Mouse (Mus musculus) mouse embryonic stem cell (cell line): ENCODE results near the gene Iqub.

Experiments used
- in situ Hi-C, 2 experiments: fragments of 300-500 bp; cut with MboI; formaldehyde crosslinking; loops; 1 replicate in 1 of 2; 3 replicates in 1 of 2; pipeline ENCODE4 v1.14.3; 2019 to 2020; ENCODE audit warnings: low sequenced_read_pairs in 2 of 2, low pct_unique_long_range_greater_than_20kb in 1 of 2, mixed read lengths in 1 of 2; ENCODE audit not compliant: unreplicated experiment in 1 of 2

Gene Iqub

GRCm38 (mm10) chr6:24514552-24515284 is at the start of gene Iqub:
Gene Iqub, minus strand, starts transcription at chr6:24515067.
- in situ Hi-C loops = no loop called here

DNA sequence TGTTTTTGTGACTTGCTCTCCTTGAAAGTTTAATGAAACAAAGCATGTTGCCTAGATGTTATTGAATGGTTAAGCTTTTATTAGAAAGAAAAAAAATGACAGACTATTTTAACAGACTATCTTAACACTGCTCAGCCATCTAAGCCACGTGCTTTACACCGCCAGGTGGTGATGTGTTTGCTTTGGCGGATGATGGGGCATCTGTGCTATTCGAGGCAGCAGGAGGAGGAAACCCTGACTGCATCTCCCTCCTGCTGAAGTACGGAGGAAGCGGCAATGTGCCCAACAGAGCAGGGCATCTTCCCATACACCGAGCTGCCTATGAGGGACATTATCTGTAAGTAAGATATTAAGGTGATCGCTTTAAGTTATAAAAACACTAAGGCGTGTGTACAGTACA is 49.2 kb upstream of the Iqub start:
- in situ Hi-C loops = no loop called here

DNA sequence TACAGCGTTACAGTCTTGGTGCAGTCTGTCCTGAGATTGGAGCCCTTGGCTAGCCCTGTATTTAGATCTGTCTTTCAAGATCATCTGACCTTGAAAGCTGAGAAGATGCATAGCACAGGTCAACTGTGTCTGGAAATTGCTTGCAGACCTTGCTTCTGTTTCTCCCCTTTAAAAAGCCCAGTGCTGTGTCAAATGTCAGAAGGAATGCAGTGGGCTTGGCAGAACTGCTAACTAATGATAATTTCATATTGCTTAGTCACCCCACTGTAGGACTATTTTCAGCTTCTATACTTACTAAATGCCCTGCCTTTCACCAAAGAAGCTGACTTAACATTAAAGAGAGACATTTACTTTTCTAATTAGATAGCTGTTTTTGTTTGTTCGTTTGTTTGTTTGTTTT is 40.6 kb upstream of the Iqub start:
- in situ Hi-C loops = no loop called here

GRCm38 (mm10) chr6:24554427-24555086 is 39.7 kb upstream of the Iqub start:
- in situ Hi-C loops = no loop called here

DNA sequence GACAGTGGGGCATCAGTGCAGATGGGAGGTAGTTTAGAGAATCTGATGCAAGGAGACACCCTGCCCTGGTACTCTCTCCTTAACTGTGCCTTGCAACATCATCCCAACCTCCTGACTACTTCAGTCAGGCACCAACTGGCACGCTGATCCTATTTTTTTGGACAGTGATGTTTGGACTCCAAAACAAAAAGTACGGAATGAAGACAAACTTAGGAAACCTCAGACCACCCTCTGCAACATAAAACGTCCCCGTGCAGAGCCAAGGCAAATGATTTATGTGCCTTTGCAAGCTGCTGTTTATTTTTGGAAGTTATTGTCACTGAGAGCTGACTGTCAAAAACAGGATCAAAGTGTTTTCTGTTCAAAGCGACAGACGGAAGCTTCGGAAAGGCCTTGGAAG is 37.2 kb upstream of the Iqub start:
- in situ Hi-C loops = no loop called here

GRCm38 (mm10) chr6:24549801-24550200 is 34.9 kb upstream of the Iqub start:
- in situ Hi-C loops = no loop called here

GRCm38 (mm10) chr6:24546716-24547420 is 32.0 kb upstream of the Iqub start:
- in situ Hi-C loops = no loop called here

GRCm38 (mm10) chr6:24543119-24543591 is 28.3 kb upstream of the Iqub start:
- in situ Hi-C loops = no loop called here

DNA sequence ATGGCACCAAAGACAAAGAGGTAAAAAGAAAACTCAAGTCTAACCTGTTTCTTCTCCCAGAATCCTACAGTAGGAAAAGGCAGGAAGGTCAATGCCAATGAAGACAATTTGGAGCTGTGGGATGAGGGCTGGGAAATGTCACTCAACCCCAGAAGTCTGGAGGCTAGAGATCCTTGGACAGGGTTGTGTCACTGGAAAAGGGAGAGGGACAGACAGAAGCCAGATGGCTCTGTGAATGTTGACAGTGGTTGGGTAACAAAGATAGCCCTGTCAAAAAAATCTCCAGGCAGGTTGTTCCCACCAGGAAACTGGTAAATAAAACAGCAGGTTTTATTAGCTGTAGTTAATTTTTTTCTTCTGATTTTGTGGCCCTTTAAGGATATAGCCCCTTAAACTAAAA is 27.5 kb upstream of the Iqub start:
- in situ Hi-C loops = no loop called here

DNA sequence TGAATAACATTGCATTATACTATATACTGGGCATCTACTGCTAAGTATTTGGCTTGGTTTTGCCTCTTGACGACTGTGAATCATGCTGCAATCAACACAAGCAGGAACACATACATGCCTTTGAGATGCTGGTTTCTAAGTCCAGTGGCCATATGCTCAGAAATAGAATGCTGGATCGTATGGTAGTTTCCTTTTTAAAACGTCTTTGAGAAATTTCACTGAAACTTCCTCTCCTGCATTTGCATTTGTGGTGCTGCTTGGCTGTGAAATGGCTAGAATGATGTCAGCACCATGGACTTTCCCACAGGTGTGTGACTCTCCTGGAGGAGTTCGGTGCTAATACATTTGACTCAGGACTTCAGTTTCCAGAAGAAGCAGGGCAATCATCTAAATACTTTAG is 25.2 kb upstream of the Iqub start:
- in situ Hi-C loops = no loop called here

GRCm38 (mm10) chr6:24538435-24538834 is 23.6 kb upstream of the Iqub start:
- in situ Hi-C loops = no loop called here

- in situ Hi-C loops = no loop called here
Measured at GRCm38 (mm10) chr6:24532804-24533203, 17.9 kb upstream of the Iqub start.

DNA sequence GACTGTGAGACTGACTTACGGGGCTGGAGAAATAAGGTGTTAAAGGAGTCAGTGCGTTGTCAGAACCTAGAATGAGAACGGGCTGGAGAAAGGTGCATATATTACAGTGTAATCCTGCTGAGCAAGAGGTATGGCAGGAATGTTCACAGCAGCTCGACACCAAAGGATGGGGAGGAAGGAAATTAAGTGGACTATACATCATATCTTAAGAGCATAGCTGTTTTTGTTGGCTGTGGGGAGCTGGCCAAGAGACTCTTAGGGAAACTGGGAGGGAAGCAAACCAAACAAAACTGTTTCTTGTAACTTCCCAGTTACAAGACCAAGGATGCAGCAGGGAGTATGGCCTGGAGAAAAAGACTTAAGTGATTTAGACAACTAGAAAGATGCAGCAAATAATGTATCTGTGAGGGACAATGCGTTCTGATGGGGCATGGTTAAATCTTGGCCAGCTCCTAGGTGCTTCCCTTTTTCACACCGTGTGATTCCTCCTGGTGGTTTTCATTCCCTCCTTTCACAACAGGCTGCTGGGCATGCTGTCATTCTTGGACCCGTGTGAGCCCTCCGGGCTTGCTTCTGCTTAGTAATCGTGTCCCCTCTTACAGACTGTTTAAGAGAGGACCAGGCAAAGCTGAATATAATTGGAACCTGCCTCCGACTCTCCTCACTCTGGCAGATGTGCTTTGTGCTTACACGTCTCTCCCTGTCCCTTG is 16.0 kb upstream of the Iqub start:
- in situ Hi-C loops = no loop called here

DNA sequence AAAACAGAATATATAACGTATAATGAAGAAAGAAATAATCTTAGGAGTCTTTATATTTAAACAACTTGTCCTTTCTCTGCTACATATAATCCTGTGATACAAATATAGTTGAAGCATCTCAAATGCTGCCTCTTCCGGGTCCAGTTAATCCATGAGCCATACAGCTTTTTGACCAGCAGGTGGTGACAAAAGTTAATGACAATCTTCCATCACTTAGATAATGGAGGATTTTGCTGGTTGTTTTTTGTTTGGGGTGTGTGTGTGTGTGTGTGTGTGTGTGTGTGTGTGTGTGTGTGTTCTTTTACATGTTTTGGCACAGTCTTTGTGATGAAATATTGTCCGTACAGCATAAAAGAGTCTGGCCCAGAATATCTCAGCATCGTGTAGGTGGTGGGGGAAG is 15.3 kb upstream of the Iqub start:
- in situ Hi-C loops = no loop called here

DNA sequence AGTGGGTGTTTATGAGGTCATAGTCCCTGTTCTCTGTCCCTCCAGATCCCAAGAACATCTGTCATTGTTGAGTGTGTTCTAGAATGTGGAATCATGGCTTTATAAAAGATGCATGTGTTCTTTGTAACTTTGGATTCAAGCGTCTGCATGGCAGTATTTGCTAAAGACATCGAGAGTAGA is 13.1 kb upstream of the Iqub start, which contains the start of gene Asb15:
Gene Asb15 (plus strand): TSS at position 81 of the 180 bp plus-strand sequence.
- in situ Hi-C loops = no loop called here

GRCm38 (mm10) chr6:24527155-24528063 is 12.5 kb upstream of the Iqub start, which contains the start of gene Ndufa5:
Gene Ndufa5, minus strand, starts transcription at chr6:24528013.
- in situ Hi-C loops = no loop called here

DNA sequence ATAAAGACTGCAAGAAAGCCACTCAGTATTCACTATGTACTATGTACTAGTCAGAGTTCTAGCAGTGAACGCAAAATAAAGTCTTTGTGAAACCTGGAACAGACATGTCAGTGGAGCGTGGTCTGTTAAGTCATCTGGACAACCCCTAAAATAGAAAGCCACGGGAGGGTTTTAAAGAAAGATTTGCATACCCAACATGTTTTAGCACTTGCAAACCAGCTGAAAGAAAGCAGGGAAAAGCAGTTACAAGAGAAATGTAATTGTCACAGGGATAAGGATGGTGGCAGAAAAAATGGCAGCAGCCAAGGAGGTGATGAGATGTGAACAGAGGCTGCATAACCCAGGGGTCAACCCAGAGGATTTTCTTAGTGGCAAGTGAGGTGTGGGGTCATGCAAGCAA is 10.8 kb upstream of the Iqub start:
- in situ Hi-C loops = no loop called here

DNA sequence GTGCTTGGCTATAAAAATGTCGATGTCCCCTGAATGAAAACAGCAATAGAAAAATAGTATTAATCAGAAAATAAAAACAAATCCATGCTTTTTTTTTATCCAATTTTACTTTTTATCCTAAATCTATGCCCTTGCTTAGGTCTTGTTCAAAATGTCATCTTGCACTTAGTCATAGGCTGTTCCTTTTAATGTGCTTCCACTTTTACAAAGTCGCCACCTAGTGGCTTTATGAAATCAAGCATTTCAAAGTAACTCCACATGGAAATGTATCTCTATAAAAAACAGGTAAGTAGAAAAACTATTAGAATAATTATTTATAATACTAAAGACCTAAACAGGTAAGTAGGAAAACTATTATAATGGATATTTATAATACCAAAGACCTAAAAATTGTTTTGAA is 1.3 kb upstream of the Iqub start:
- in situ Hi-C loops = no loop called here
